Mouse (Mus musculus): Measurements from ENCODE around the gene Gm49450.

GRCm38 (mm10) chr15:98990669-98991539 lies 37.6 kb upstream of the Gm49450 start:
- no peak for TF ChIP-seq CTCF (IDR thresholded peaks at IDR 0.05; ENCODE audit: insufficient read depth, low read depth, low read length)
- no peak for TF ChIP-seq POLR2A (IDR thresholded peaks at IDR 0.05; ENCODE audit: insufficient read depth, low read depth, low read length)
